Mouse (Mus musculus) liver, embryonic 11.5 days (tissue): ENCODE data around the gene Arhgap17. TPM values are rescaled to one million over a fixed set of nuclear protein-coding genes. Genes with fewer than 3 reads are reported as not detected.

Experiments
- ATAC-seq: fragments of 200-750 bp; cut with Nextera tagmentation; replicated peaks from 2 replicates; pipeline ENCODE4 v1.8.0; 2017; ENCODE audit warnings: moderate number of reproducible peaks, mild to moderate bottlenecking, moderate TSS enrichment, moderate library complexity; ENCODE audit not compliant: low FRiP score
- DNase-seq: peaks from one replicate; pipeline ENCODE4 v3.0.0-alpha.2; 2017; ENCODE audit warnings: low spot score
- H3K27ac ChIP-seq: fragments of 300-500 bp; sonication (generic); 2 replicates; pipeline ENCODE4 v1.5.1; 2014; ENCODE audit warnings: mild to moderate bottlenecking, low read depth, low read length, control low read depth
- H3K27me3 ChIP-seq: fragments of 300-500 bp; sonication (generic); replicated peaks from 2 replicates; pipeline ENCODE4 v1.6.1; 2014; ENCODE audit warnings: low read length, mixed read lengths; ENCODE audit not compliant: control insufficient read depth, insufficient read depth
- H3K36me3 ChIP-seq: fragments of 300-500 bp; sonication (generic); 2 replicates; pipeline ENCODE4 v1.6.1; 2014; ENCODE audit warnings: mild to moderate bottlenecking, low read length, moderate library complexity, mixed read lengths; ENCODE audit not compliant: control insufficient read depth, insufficient read depth
- H3K4me1 ChIP-seq: fragments of 300-500 bp; sonication (generic); replicated peaks from 2 replicates; pipeline ENCODE4 v1.6.1; 2014; ENCODE audit warnings: low read length, mixed read lengths; ENCODE audit not compliant: control insufficient read depth, insufficient read depth
- H3K4me2 ChIP-seq: fragments of 300-500 bp; sonication (generic); 2 replicates; pipeline ENCODE4 v1.6.1; 2014; ENCODE audit warnings: mild to moderate bottlenecking, control low read depth, moderate library complexity
- H3K4me3 ChIP-seq: fragments of 300-500 bp; sonication (generic); 2 replicates; pipeline ENCODE4 v1.5.1; 2014; ENCODE audit warnings: low read depth, low read length, control low read depth
- H3K9ac ChIP-seq: fragments of 300-500 bp; sonication (generic); 2 replicates; pipeline ENCODE4 v1.6.1; 2014; ENCODE audit warnings: low read depth, low read length, control low read depth
- H3K9me3 ChIP-seq: fragments of 300-500 bp; sonication (generic); 2 replicates; pipeline ENCODE4 v1.6.1; 2016; ENCODE audit warnings: low read length, inconsistent platforms, mixed read lengths; ENCODE audit not compliant: control insufficient read depth
- WGBS: fragments of 180-500 bp; shearing (Covaris S2); extraction: QIAGEN DNeasy Blood & Tissue Kit; methylation state at CpG from one replicate; pipeline ENCODE4 v1.1.7; 2014; 5-methylcytosine and 5-hydroxymethylcytosine counted together
- polyA plus RNA-seq: library from polyadenylated mRNA; unstranded; fragments of >200 nt; fragmentation: Nextera tagmentation; extraction: Ambion mirVana; gene quantifications from 2 replicates; pipeline ENCODE4 v1.2.1, GENCODE M21; 2014

Gene Arhgap17
- polyA plus RNA-seq, 1 experiment from 2014 or later, result 29.8 TPM

DNA sequence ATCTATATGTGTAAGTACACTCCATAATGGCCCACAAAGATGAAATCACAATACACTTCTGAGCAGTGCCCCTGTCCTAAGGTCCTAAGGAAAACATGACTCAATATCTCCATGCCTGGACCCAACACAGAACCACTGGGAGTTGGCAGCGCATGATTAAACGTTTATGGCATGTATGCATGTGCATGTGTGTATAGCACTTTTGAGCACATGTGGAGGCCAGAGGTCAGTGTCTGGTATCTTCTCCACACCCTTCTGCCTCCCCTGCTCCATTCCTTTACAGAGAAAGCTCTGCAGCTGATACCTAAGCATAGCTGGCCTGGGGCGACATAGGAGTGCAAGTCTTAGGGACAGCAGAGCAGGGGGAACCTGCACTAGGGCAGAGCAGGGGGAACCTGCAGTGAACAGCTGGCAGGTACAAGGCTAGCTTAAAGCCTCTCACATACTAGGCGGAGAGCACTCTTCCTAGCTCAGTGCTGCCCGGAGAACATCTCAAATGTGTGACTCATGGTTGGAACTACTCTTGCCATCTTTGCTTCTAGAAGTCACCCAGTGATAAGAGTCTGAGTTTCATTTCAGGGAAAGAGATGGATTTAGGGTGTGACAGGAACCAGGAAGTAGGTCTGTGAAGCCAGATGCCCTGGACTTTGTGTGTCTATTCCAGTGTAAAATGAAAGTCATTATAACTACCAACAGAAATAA, 25.5 kb downstream of the Arhgap17 start:
- H3K9me3 ChIP-seq, result no peaks in the 10 kb centered on the region
- no peak overlapping the region for H3K4me3 ChIP-seq
- 81% methylated on average over 5 of the region's 5 CpGs for WGBS
- ATAC-seq (no peak), DNase-seq (no peak)
- no peak overlapping the region for H3K9ac ChIP-seq
- H3K4me1 ChIP-seq, result peaks cover 12% of the 10 kb centered on the region; the same call in 1 of the 2 replicates
- no peak overlapping the region for H3K4me2 ChIP-seq
- no peak overlapping the region for H3K27ac ChIP-seq
- H3K36me3 ChIP-seq, result no peaks in the 10 kb centered on the region
- no peaks in the 10 kb centered on the region for H3K27me3 ChIP-seq

- WGBS, result 73% methylated on average over 5 of the region's 5 CpGs
- no peak for DNase-seq
- Histone ChIP-seq H3K27ac (no peak overlapping the region), H3K9me3 (no peaks in the 10 kb centered on the region), H3K27me3 (no peaks in the 10 kb centered on the region), H3K4me3 (no peak overlapping the region), H3K9ac (no peak overlapping the region), H3K4me1 (peaks cover 25% of the 10 kb centered on the region), H3K36me3 (no peaks in the 10 kb centered on the region), H3K4me2 (no peak overlapping the region)
- no peak for ATAC-seq
These were observed 27.8 kb downstream of the Arhgap17 start for GRCm38 (mm10) chr7:123341896-123342295.

DNA sequence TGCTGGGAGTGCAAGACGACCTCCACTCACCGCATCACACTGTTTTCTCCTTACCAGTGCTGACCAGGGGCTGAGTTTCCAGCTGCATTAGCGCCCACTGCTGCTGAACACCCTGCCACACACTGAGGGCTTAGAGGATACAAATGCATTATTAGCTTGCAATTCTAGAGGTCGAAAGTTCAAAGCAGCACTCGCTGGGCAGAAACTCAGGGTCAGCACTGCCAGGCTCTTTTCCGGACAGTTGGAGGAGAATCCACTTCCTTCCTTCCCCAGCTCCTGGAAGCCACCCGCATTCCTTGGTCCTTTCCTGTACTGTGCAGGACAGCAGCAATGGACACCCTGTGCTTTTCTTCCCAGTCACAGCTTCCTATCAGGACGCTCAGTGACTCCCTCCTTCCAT, 31.4 kb downstream of the Arhgap17 start:
- Histone ChIP-seq H3K4me2 (no peak overlapping the region), H3K27me3 (no peaks in the 10 kb centered on the region), H3K9ac (no peak overlapping the region), H3K9me3 (no peaks in the 10 kb centered on the region), H3K27ac (no peak overlapping the region), H3K36me3 (no peaks in the 10 kb centered on the region), H3K4me1 (peaks cover 30% of the 10 kb centered on the region), H3K4me3 (no peak overlapping the region)
- ATAC-seq (peak; percentile 32; the same call in 1 of the 2 replicates), DNase-seq (no peak)
- 52% methylated on average over 8 of the region's 8 CpGs for WGBS

DNA sequence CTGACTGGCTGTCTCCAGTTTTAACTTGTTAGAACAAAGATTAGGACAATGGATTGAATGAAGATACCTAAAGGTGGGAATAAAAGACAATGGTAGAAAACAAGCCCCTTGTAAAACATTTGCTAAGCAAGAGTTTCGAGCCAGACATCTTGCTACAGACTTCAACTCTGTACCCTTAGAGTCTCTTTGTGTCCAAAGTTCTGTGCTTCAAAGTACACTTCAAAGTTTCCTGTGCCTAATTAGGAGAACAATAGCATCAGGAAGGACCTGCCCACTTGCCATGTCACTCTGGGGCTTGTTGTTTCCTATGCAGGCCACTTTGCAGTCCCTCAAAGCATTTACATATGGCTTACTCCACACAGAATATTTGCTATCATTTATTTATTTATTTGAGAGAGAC, 33.4 kb downstream of the Arhgap17 start:
- Histone ChIP-seq H3K4me2 (no peak overlapping the region), H3K4me3 (no peak overlapping the region), H3K36me3 (no peaks in the 10 kb centered on the region), H3K27ac (no peak overlapping the region; the same call in 1 of the 2 replicates), H3K4me1 (peaks cover 27% of the 10 kb centered on the region), H3K27me3 (no peaks in the 10 kb centered on the region), H3K9ac (no peak overlapping the region), H3K9me3 (no peaks in the 10 kb centered on the region)
- DNase-seq (no peak), ATAC-seq (no peak)
- WGBS, result 79% methylated on average over 1 of the region's 1 CpGs

DNA sequence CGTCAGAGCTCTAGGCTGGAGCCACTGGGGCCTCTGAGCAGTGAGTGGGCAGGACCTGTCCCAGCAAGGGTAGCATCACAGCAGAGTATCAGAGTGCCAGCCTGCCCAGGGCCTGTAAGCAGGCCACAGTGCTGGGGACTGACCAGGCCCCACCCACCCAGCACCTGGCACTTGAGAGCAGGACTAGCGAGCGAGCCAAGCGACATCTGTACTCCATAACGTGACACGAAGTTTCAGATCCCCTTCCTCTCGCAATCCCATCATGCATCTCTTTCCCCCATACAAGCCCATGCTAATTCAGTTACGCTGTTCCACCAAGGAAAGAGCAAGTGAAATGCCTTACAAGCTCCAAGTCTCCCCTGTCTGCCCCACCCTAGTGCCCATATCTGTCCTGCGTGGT, 39.2 kb downstream of the Arhgap17 start:
- WGBS, result 89% methylated on average over 9 of the region's 9 CpGs
- Histone ChIP-seq H3K9ac (no peak overlapping the region), H3K27ac (no peak overlapping the region), H3K9me3 (no peaks in the 10 kb centered on the region), H3K27me3 (no peaks in the 10 kb centered on the region), H3K4me1 (peaks cover 20% of the 10 kb centered on the region), H3K36me3 (peaks cover 5% of the 10 kb centered on the region; the same call in 1 of the 2 replicates), H3K4me3 (no peak overlapping the region), H3K4me2 (no peak overlapping the region)
- ATAC-seq, result no peak
- no peak for DNase-seq

GRCm38 (mm10) chr7:123327909-123328308, 41.8 kb downstream of the Arhgap17 start:
- 80% methylated on average over 4 of the region's 4 CpGs for WGBS
- Histone ChIP-seq H3K4me1 (peaks cover 28% of the 10 kb centered on the region), H3K4me3 (no peak overlapping the region), H3K9ac (no peak overlapping the region), H3K27ac (no peak overlapping the region), H3K4me2 (no peak overlapping the region), H3K9me3 (no peaks in the 10 kb centered on the region), H3K36me3 (peaks cover 5% of the 10 kb centered on the region; the same call in 1 of the 2 replicates), H3K27me3 (no peaks in the 10 kb centered on the region)
- DNase-seq (no peak), ATAC-seq (no peak)

GRCm38 (mm10) chr7:123326901-123327300, 42.8 kb downstream of the Arhgap17 start:
- Histone ChIP-seq H3K9me3 (no peaks in the 10 kb centered on the region), H3K27ac (no peak overlapping the region), H3K4me3 (no peak overlapping the region), H3K36me3 (peaks cover 9% of the 10 kb centered on the region; the same call in 1 of the 2 replicates), H3K4me1 (peaks cover 32% of the 10 kb centered on the region), H3K27me3 (no peaks in the 10 kb centered on the region), H3K4me2 (no peak overlapping the region; the same call in 1 of the 2 replicates), H3K9ac (peak overlapping the region; percentile 4; the same call in 1 of the 2 replicates)
- DNase-seq, result no peak
- WGBS, result 80% methylated on average over 4 of the region's 4 CpGs
- ATAC-seq, result no peak

GRCm38 (mm10) chr7:123326062-123326461, 43.7 kb downstream of the Arhgap17 start:
- H3K27me3 ChIP-seq, result no peaks in the 10 kb centered on the region
- peak overlapping the region; percentile 4; the same call in 1 of the 2 replicates for H3K9ac ChIP-seq
- H3K27ac ChIP-seq, result peak overlapping the region; percentile 67
- H3K4me2 ChIP-seq, result peak overlapping the region; percentile 50
- 78% methylated on average over 5 of the region's 5 CpGs for WGBS
- no peaks in the 10 kb centered on the region for H3K9me3 ChIP-seq
- H3K36me3 ChIP-seq, result peaks cover 12% of the 10 kb centered on the region; the same call in 1 of the 2 replicates
- no peak overlapping the region for H3K4me3 ChIP-seq
- H3K4me1 ChIP-seq, result peaks cover 32% of the 10 kb centered on the region
- peak; percentile 77 for ATAC-seq
- no peak for DNase-seq

DNA sequence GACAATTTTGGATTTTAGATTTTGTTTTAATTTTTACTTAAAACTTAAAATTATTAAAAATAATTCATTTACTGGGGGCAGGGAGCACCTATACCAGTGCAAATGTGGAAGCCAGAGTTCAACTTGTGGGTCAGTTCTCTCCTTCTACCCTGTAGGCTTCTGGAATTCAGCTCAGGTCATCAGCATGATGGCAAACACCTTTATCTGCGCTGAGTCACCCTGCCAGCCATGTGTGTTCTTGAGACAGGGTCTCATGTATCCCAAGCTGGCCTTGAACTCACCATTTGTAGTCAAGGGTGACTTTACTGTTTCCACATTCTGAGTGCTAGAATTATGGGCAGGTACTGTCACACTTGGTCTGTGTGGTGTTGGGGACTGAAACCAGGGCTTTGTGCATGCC, 45.6 kb downstream of the Arhgap17 start:
- WGBS, result 92% methylated on average over 1 of the region's 1 CpGs
- Histone ChIP-seq H3K4me1 (peaks cover 32% of the 10 kb centered on the region), H3K36me3 (peaks cover 21% of the 10 kb centered on the region; the same call in 1 of the 2 replicates), H3K4me3 (no peak overlapping the region), H3K27ac (no peak overlapping the region), H3K27me3 (no peaks in the 10 kb centered on the region), H3K4me2 (no peak overlapping the region), H3K9me3 (no peaks in the 10 kb centered on the region), H3K9ac (no peak overlapping the region)
- ATAC-seq (no peak), DNase-seq (no peak)
